Mouse (Mus musculus): ENCODE data around the gene Alcam. TPM values are rescaled to one million over a fixed set of nuclear protein-coding genes. Genes with fewer than 3 reads are reported as not detected.

Alcam gene
- polyA plus RNA-seq, 1 experiment from 2014 or later, result 22.1 TPM

GRCm38 (mm10) chr16:52295535-52295934 lies 158.3 kb downstream of the Alcam start:
- H3K27me3 ChIP-seq, result no peaks in the 10 kb centered on the region
- no peaks in the 10 kb centered on the region for H3K36me3 ChIP-seq
- no peak overlapping the region for H3K4me3 ChIP-seq
- no peak for ATAC-seq (ENCODE audit: low read depth)
- H3K27ac ChIP-seq (replicated peaks), result no peak overlapping the region
- H3K9me3 ChIP-seq, result no peaks in the 10 kb centered on the region
- no peak overlapping the region for H3K9ac ChIP-seq
- H3K4me2 ChIP-seq, result no peak overlapping the region
- H3K4me1 ChIP-seq (replicated peaks), result no peaks in the 10 kb centered on the region

- 82% methylated on average over 3 of the region's 3 CpGs for WGBS
- ATAC-seq (ENCODE audit: low read depth), result no peak
Measured at GRCm38 (mm10) chr16:52292440-52293048, 161.3 kb downstream of the Alcam start.

GRCm38 (mm10) chr16:52280186-52280585 lies 173.7 kb downstream of the Alcam start:
- 0 out of 2 replicates have a peak, but pooled peaks have one; percentile 53 for ATAC-seq (ENCODE audit: low read depth)
- H3K4me3 ChIP-seq, result no peak overlapping the region
- H3K27ac ChIP-seq (replicated peaks), result no peak overlapping the region
- no peaks in the 10 kb centered on the region for H3K9me3 ChIP-seq
- H3K27me3 ChIP-seq, result no peaks in the 10 kb centered on the region
- no peak overlapping the region for H3K4me2 ChIP-seq
- no peaks in the 10 kb centered on the region for H3K4me1 ChIP-seq (replicated peaks)
- 51% methylated on average over 2 of the region's 2 CpGs for WGBS
- no peak overlapping the region for H3K9ac ChIP-seq
- no peaks in the 10 kb centered on the region for H3K36me3 ChIP-seq

More at GRCm38 (mm10) chr16:52292440-52293048, 161.3 kb downstream of the Alcam start:
- Histone ChIP-seq H3K36me3 (0 out of 2 replicates have a peak, but pooled peaks cover 2% of the 10 kb centered on the region), H3K9ac (no peak overlapping the region), H3K27ac (replicated peaks) (no peak overlapping the region), H3K4me1 (replicated peaks) (no peaks in the 10 kb centered on the region), H3K4me3 (no peak overlapping the region), H3K27me3 (no peaks in the 10 kb centered on the region), H3K4me2 (no peak overlapping the region), H3K9me3 (no peaks in the 10 kb centered on the region)

GRCm38 (mm10) chr16:52265066-52265465 lies 188.8 kb downstream of the Alcam start:
- Histone ChIP-seq H3K4me3 (no peak overlapping the region), H3K36me3 (peaks cover 5% of the 10 kb centered on the region; the same call in 1 of the 2 replicates), H3K27me3 (no peaks in the 10 kb centered on the region), H3K4me1 (replicated peaks) (no peaks in the 10 kb centered on the region), H3K4me2 (no peak overlapping the region), H3K9ac (no peak overlapping the region), H3K27ac (replicated peaks) (no peak overlapping the region), H3K9me3 (no peaks in the 10 kb centered on the region)
- no peak for ATAC-seq (ENCODE audit: low read depth)
- 89% methylated on average over 4 of the region's 4 CpGs for WGBS

- no peak overlapping the region for H3K4me3 ChIP-seq
- no peak overlapping the region for H3K27ac ChIP-seq (replicated peaks)
- peaks cover 5% of the 10 kb centered on the region; the same call in 1 of the 2 replicates for H3K36me3 ChIP-seq
- H3K9me3 ChIP-seq, result no peaks in the 10 kb centered on the region
- H3K4me2 ChIP-seq, result no peak overlapping the region
- H3K27me3 ChIP-seq, result no peaks in the 10 kb centered on the region
- no peaks in the 10 kb centered on the region for H3K4me1 ChIP-seq (replicated peaks)
- no peak for ATAC-seq (ENCODE audit: low read depth)
- no peak overlapping the region for H3K9ac ChIP-seq
Measured at GRCm38 (mm10) chr16:52263751-52264150, 190.1 kb downstream of the Alcam start.

- no peak overlapping the region for H3K4me3 ChIP-seq
- 14% methylated on average over 1 of the region's 1 CpGs for whole genome bisulfite sequencing
- H3K27ac ChIP-seq (replicated peaks), result no peak overlapping the region
- no peaks in the 10 kb centered on the region for H3K27me3 ChIP-seq
- no peaks in the 10 kb centered on the region for H3K36me3 ChIP-seq
- H3K4me2 ChIP-seq, result no peak overlapping the region
- no peaks in the 10 kb centered on the region for H3K4me1 ChIP-seq (replicated peaks)
- ATAC-seq (ENCODE audit: low read depth), result no peak
- no peaks in the 10 kb centered on the region for H3K9me3 ChIP-seq
- H3K9ac ChIP-seq, result no peak overlapping the region
Measured at GRCm38 (mm10) chr16:52262582-52262981, 191.3 kb downstream of the Alcam start.

- H3K27me3 ChIP-seq, result no peaks in the 10 kb centered on the region
- 91% methylated on average over 1 of the region's 1 CpGs for WGBS
- H3K27ac ChIP-seq (replicated peaks), result no peak overlapping the region
- no peaks in the 10 kb centered on the region for H3K9me3 ChIP-seq
- H3K4me2 ChIP-seq, result no peak overlapping the region
- no peak overlapping the region for H3K9ac ChIP-seq
- no peak overlapping the region for H3K4me3 ChIP-seq
- no peaks in the 10 kb centered on the region for H3K4me1 ChIP-seq (replicated peaks)
- no peak for ATAC-seq (ENCODE audit: low read depth)
- H3K36me3 ChIP-seq, result no peaks in the 10 kb centered on the region
Measured at GRCm38 (mm10) chr16:52261755-52262154, 192.1 kb downstream of the Alcam start.

GRCm38 (mm10) chr16:52250935-52251334 lies 202.9 kb downstream of the Alcam start:
- no peak for ATAC-seq (ENCODE audit: low read depth)
- Histone ChIP-seq H3K27me3 (no peaks in the 10 kb centered on the region), H3K4me1 (replicated peaks) (no peaks in the 10 kb centered on the region), H3K36me3 (no peaks in the 10 kb centered on the region), H3K9me3 (no peaks in the 10 kb centered on the region), H3K4me3 (no peak overlapping the region), H3K27ac (replicated peaks) (no peak overlapping the region), H3K9ac (no peak overlapping the region), H3K4me2 (no peak overlapping the region)
- WGBS, result 89% methylated on average over 4 of the region's 4 CpGs

- no peak for ATAC-seq (ENCODE audit: low read depth)
- no peak overlapping the region for H3K27ac ChIP-seq (replicated peaks)
- no peaks in the 10 kb centered on the region for H3K36me3 ChIP-seq
- WGBS, result 94% methylated on average over 4 of the region's 4 CpGs
- no peak overlapping the region for H3K4me3 ChIP-seq
- H3K4me2 ChIP-seq, result no peak overlapping the region
- no peaks in the 10 kb centered on the region for H3K4me1 ChIP-seq (replicated peaks)
- no peaks in the 10 kb centered on the region for H3K27me3 ChIP-seq
- H3K9me3 ChIP-seq, result no peaks in the 10 kb centered on the region
- H3K9ac ChIP-seq, result no peak overlapping the region
Measured at GRCm38 (mm10) chr16:52250196-52250595, 203.7 kb downstream of the Alcam start.

GRCm38 (mm10) chr16:52243421-52243973 lies 210.4 kb downstream of the Alcam start:
- H3K9ac ChIP-seq, result no peak overlapping the region
- H3K27ac ChIP-seq (replicated peaks), result no peak overlapping the region
- no peak overlapping the region for H3K4me3 ChIP-seq
- 83% methylated on average over 4 of the region's 4 CpGs for WGBS
- H3K36me3 ChIP-seq, result no peaks in the 10 kb centered on the region
- H3K4me2 ChIP-seq, result no peak overlapping the region
- H3K4me1 ChIP-seq (replicated peaks), result no peaks in the 10 kb centered on the region
- H3K27me3 ChIP-seq, result no peaks in the 10 kb centered on the region
- no peak for ATAC-seq (ENCODE audit: low read depth)
- H3K9me3 ChIP-seq, result no peaks in the 10 kb centered on the region

GRCm38 (mm10) chr16:52242144-52242543 lies 211.7 kb downstream of the Alcam start:
- Histone ChIP-seq H3K27ac (replicated peaks) (no peak overlapping the region), H3K4me1 (replicated peaks) (no peaks in the 10 kb centered on the region), H3K4me3 (no peak overlapping the region), H3K9me3 (no peaks in the 10 kb centered on the region), H3K36me3 (no peaks in the 10 kb centered on the region), H3K9ac (no peak overlapping the region), H3K4me2 (no peak overlapping the region), H3K27me3 (no peaks in the 10 kb centered on the region)
- 82% methylated on average over 2 of the region's 2 CpGs for WGBS
- ATAC-seq (ENCODE audit: low read depth), result no peak

- H3K4me2 ChIP-seq, result no peak overlapping the region
- no peaks in the 10 kb centered on the region for H3K36me3 ChIP-seq
- no peaks in the 10 kb centered on the region for H3K9me3 ChIP-seq
- no peaks in the 10 kb centered on the region for H3K4me1 ChIP-seq (replicated peaks)
- no peak overlapping the region for H3K4me3 ChIP-seq
- 72% methylated on average over 2 of the region's 2 CpGs for WGBS
- ATAC-seq (ENCODE audit: low read depth), result no peak
- H3K27ac ChIP-seq (replicated peaks), result no peak overlapping the region
- no peaks in the 10 kb centered on the region for H3K27me3 ChIP-seq
- no peak overlapping the region for H3K9ac ChIP-seq
Measured at GRCm38 (mm10) chr16:52229930-52230329, 223.9 kb downstream of the Alcam start.

GRCm38 (mm10) chr16:52229446-52229845 lies 224.4 kb downstream of the Alcam start:
- H3K4me1 ChIP-seq (replicated peaks), result no peaks in the 10 kb centered on the region
- H3K27me3 ChIP-seq, result no peaks in the 10 kb centered on the region
- no peak for ATAC-seq (ENCODE audit: low read depth)
- no peaks in the 10 kb centered on the region for H3K36me3 ChIP-seq
- H3K4me2 ChIP-seq, result no peak overlapping the region
- H3K9ac ChIP-seq, result no peak overlapping the region
- no peak overlapping the region for H3K27ac ChIP-seq (replicated peaks)
- 76% methylated on average over 7 of the region's 7 CpGs for WGBS
- H3K4me3 ChIP-seq, result no peak overlapping the region
- H3K9me3 ChIP-seq, result no peaks in the 10 kb centered on the region

Measured in neural tube, embryonic 13.5 days (tissue).